Mouse (Mus musculus) kidney, adult 2 months (tissue): ENCODE measurements around the gene Gm37240.

ENCODE experiments used
- CTCF ChIP-seq: fragments of 200-500 bp; conservative IDR thresholded peaks from 2 replicates; pipeline ENCODE4 v1.5.1; 2011; ENCODE audit warnings: low read depth, mild to moderate bottlenecking, control low read depth, low read length, moderate library complexity, mixed read lengths; ENCODE audit not compliant: insufficient read depth, insufficient read length
- POLR2A ChIP-seq: fragments of 200-500 bp; IDR thresholded peaks from one replicate; pipeline ENCODE4 v1.6.1; 2011; ENCODE audit warnings: low read depth, low read length, control low read depth

DNA sequence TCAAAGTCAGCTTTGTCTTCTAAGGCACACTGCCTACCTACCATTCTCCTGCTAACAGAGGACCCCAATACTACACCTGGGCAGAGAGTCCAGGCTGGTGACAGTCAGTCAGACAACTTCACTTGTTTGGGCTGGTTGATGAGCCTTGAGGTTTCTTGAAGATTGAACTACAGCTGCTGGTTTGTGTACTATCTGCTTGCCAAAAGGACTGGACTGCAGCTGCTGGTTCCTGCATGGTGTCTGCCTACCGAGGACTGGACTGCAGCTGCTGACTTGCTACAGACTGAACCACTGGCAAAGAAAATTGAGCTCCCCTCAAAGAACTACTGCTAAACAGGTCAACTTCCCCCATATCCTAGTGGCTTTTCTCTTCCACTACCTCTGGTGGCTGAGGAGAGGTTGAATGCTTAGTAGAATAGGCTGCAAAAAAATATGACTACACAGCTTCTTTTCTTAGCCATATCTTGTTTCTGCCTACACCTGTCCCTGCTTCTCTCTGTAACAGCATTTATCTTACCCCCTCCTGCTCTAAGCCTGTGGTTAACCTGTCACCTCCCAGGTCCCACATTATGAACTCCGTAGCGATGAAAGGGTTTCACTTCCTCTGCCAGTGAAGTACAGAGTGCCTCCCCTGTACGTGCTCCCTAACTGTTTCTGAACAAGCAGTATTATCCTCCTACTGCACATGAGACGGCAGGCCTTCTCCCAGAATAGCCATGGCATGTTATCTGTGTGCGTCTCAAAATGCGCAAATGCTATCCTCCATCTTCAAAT is 173.2 kb downstream of the Gm37240 start:
- TF ChIP-seq POLR2A (no peak), CTCF (no peak)
